Mouse (Mus musculus) CH12.LX (cell line): ENCODE data around the gene Rnf31. TPM values are rescaled to one million over a fixed set of nuclear protein-coding genes. Genes with fewer than 3 reads are reported as not detected.

Experiments
- DNase-seq: peaks from one replicate; pipeline ENCODE4 v3.0.0-alpha.2; 2013; ENCODE audit errors: extremely low read depth
- H3K27ac ChIP-seq: 2 replicates; pipeline ENCODE4 v1.5.1; 2012; ENCODE audit warnings: low read depth, mild to moderate bottlenecking, control low read depth, moderate library complexity; ENCODE audit not compliant: insufficient read depth
- H3K27me3 ChIP-seq: replicated peaks from 2 replicates; pipeline ENCODE3; 2012; ENCODE audit warnings: inconsistent platforms
- H3K36me3 ChIP-seq, 2 experiments: replicated peaks in 1 of 2; 2 replicates each; pipeline versions ENCODE3 to v1.6.1; 2012; ENCODE audit warnings: inconsistent platforms in 1 of 2, low read length in 1 of 2, mild to moderate bottlenecking in 1 of 2, mixed read lengths in 1 of 2, moderate library complexity in 1 of 2; ENCODE audit not compliant: control insufficient read depth in 1 of 2, insufficient read depth in 1 of 2
- H3K4me1 ChIP-seq, 2 experiments: 2 replicates each; pipeline ENCODE4 v1.6.1; 2012; ENCODE audit warnings: inconsistent platforms in 1 of 2, moderate library complexity in 1 of 2; ENCODE audit not compliant: insufficient read depth in 2 of 2, control insufficient read depth in 1 of 2
- H3K4me2 ChIP-seq: 2 replicates; pipeline ENCODE4 v1.6.1; 2012; ENCODE audit warnings: low read depth, mild to moderate bottlenecking, control low read depth; ENCODE audit not compliant: poor library complexity, insufficient read depth, severe bottlenecking
- H3K4me3 ChIP-seq, 3 experiments: fragments of 150-350 bp in 1 of 3; sonication (generic) in 1 of 3; replicated peaks in 1 of 3; 2 replicates each; pipeline versions ENCODE3 to v1.5.1; 2011 to 2012; ENCODE audit warnings: low read depth in 2 of 3, low read length in 2 of 3, mild to moderate bottlenecking in 2 of 3, moderate library complexity in 2 of 3, control low read depth in 1 of 3, improper control_type of control experiment in 1 of 3, inconsistent platforms in 1 of 3, mixed read lengths in 1 of 3; ENCODE audit not compliant: poor library complexity in 1 of 3
- H3K79me2 ChIP-seq: replicated peaks from 2 replicates; pipeline ENCODE4 v1.6.1; 2012; ENCODE audit warnings: mild to moderate bottlenecking, moderate library complexity; ENCODE audit not compliant: control insufficient read depth, poor library complexity, insufficient read depth, severe bottlenecking; ENCODE audit errors: extremely low read depth
- H3K9ac ChIP-seq: 2 replicates; pipeline ENCODE4 v1.6.1; 2012; ENCODE audit warnings: low read depth, mild to moderate bottlenecking, control low read depth, moderate library complexity; ENCODE audit not compliant: insufficient read depth
- H3K9me3 ChIP-seq: replicated peaks from 2 replicates; pipeline ENCODE3; 2012; ENCODE audit warnings: low read length, inconsistent platforms, mixed read lengths
- BHLHE40 ChIP-seq: IDR thresholded peaks from 2 replicates; pipeline ENCODE4 v1.6.1; 2011; ENCODE audit warnings: mild to moderate bottlenecking, low read depth, low read length, improper control_type of control experiment
- CHD1 ChIP-seq: IDR thresholded peaks from 2 replicates; pipeline ENCODE4 v1.6.1; 2012; ENCODE audit warnings: low read depth, low read length, improper control_type of control experiment, inconsistent platforms
- CHD2 ChIP-seq: IDR thresholded peaks from 2 replicates; pipeline ENCODE4 v1.6.1; 2011; ENCODE audit warnings: low read length, improper control_type of control experiment
- CTCF ChIP-seq, 2 experiments: IDR thresholded peaks in 1 of 2; conservative IDR thresholded peaks in 1 of 2; 2 replicates each; pipeline ENCODE4 v1.5.1; 2011 to 2012; ENCODE audit warnings: low read depth in 2 of 2, low read length in 2 of 2, improper control_type of control experiment in 1 of 2, inconsistent platforms in 1 of 2, mild to moderate bottlenecking in 1 of 2, moderate library complexity in 1 of 2
- E2F4 ChIP-seq: IDR thresholded peaks from 2 replicates; pipeline ENCODE4 v1.6.1; 2011; ENCODE audit warnings: low read depth, low read length, improper control_type of control experiment; ENCODE audit not compliant: insufficient replicate concordance
- ELF1 ChIP-seq: IDR thresholded peaks from 2 replicates; pipeline ENCODE4 v1.6.1; 2014; ENCODE audit warnings: low read depth, mild to moderate bottlenecking, inconsistent platforms, low read length, improper control_type of control experiment
- EP300 ChIP-seq: IDR thresholded peaks from 2 replicates; pipeline ENCODE4 v1.6.1; 2011; ENCODE audit warnings: low read length, improper control_type of control experiment
- IRF4 ChIP-seq: IDR thresholded peaks from 2 replicates; pipeline ENCODE4 v1.6.1; 2014; ENCODE audit warnings: low read depth, mild to moderate bottlenecking, inconsistent platforms, low read length, improper control_type of control experiment
- KAT2A ChIP-seq: IDR thresholded peaks from 2 replicates; pipeline ENCODE4 v1.6.1; 2012; ENCODE audit warnings: low read length, improper control_type of control experiment, inconsistent platforms; ENCODE audit not compliant: insufficient replicate concordance
- MAFK ChIP-seq: IDR thresholded peaks from 2 replicates; pipeline ENCODE4 v1.6.1; 2011; ENCODE audit warnings: low read length, improper control_type of control experiment; ENCODE audit not compliant: insufficient replicate concordance
- MAX ChIP-seq: IDR thresholded peaks from 2 replicates; pipeline ENCODE4 v1.6.1; 2011; ENCODE audit warnings: low read length, improper control_type of control experiment
- MAZ ChIP-seq: IDR thresholded peaks from 2 replicates; pipeline ENCODE4 v1.6.1; 2012; ENCODE audit warnings: low read depth, mild to moderate bottlenecking, inconsistent platforms, low read length, improper control_type of control experiment, moderate library complexity
- MEF2A ChIP-seq: IDR thresholded peaks from 2 replicates; pipeline ENCODE4 v1.6.1; 2014; ENCODE audit warnings: low read depth, mild to moderate bottlenecking, inconsistent platforms, low read length, improper control_type of control experiment, borderline replicate concordance
- MXI1 ChIP-seq: IDR thresholded peaks from 2 replicates; pipeline ENCODE4 v1.6.1; 2011; ENCODE audit warnings: mild to moderate bottlenecking, low read depth, low read length, improper control_type of control experiment
- MYC ChIP-seq: IDR thresholded peaks from 2 replicates; pipeline ENCODE4 v1.6.1; 2011; ENCODE audit warnings: low read depth, mild to moderate bottlenecking, improper control_type of control experiment, low read length
- NELFE ChIP-seq: IDR thresholded peaks from 2 replicates; pipeline ENCODE4 v1.6.1; 2011; ENCODE audit warnings: low read depth, low read length, improper control_type of control experiment
- PAX5 ChIP-seq: IDR thresholded peaks from 2 replicates; pipeline ENCODE4 v1.6.1; 2012; ENCODE audit warnings: low read length, inconsistent platforms, mixed read lengths
- POLR2A ChIP-seq: IDR thresholded peaks from 2 replicates; pipeline ENCODE4 v1.6.1; 2011; ENCODE audit warnings: low read depth, mild to moderate bottlenecking, improper control_type of control experiment, low read length
- POLR2AphosphoS2 ChIP-seq: IDR thresholded peaks from 2 replicates; pipeline ENCODE4 v1.6.1; 2011; ENCODE audit warnings: low read depth, low read length, improper control_type of control experiment
- RAD21 ChIP-seq: IDR thresholded peaks from 2 replicates; pipeline ENCODE4 v1.6.1; 2011; ENCODE audit warnings: low read depth, mild to moderate bottlenecking, low read length, improper control_type of control experiment, moderate library complexity
- RCOR1 ChIP-seq: conservative IDR thresholded peaks from 2 replicates; pipeline ENCODE4 v1.6.1; 2012; ENCODE audit warnings: low read depth, mild to moderate bottlenecking, inconsistent platforms, low read length, improper control_type of control experiment
- SIN3A ChIP-seq: IDR thresholded peaks from 2 replicates; pipeline ENCODE4 v1.6.1; 2012; ENCODE audit warnings: low read length, improper control_type of control experiment, inconsistent platforms
- SMC3 ChIP-seq: IDR thresholded peaks from 2 replicates; pipeline ENCODE4 v1.6.1; 2011; ENCODE audit warnings: low read depth, low read length, improper control_type of control experiment
- TBP ChIP-seq: conservative IDR thresholded peaks from 2 replicates; pipeline ENCODE4 v1.6.1; 2011; ENCODE audit warnings: low read depth, low read length, improper control_type of control experiment
- TCF12 ChIP-seq: IDR thresholded peaks from 2 replicates; pipeline ENCODE4 v1.6.1; 2014; ENCODE audit warnings: low read depth, mild to moderate bottlenecking, inconsistent platforms, low read length, improper control_type of control experiment
- UBTF ChIP-seq: IDR thresholded peaks from 2 replicates; pipeline ENCODE4 v1.6.1; 2012; ENCODE audit warnings: low read depth, mild to moderate bottlenecking, inconsistent platforms, low read length, improper control_type of control experiment, moderate library complexity
- USF1 ChIP-seq: IDR thresholded peaks from 2 replicates; pipeline ENCODE4 v1.6.1; 2014; ENCODE audit warnings: low read depth, mild to moderate bottlenecking, inconsistent platforms, low read length, improper control_type of control experiment
- ZKSCAN1 ChIP-seq: IDR thresholded peaks from 2 replicates; pipeline ENCODE4 v1.6.1; 2012; ENCODE audit warnings: low read depth, inconsistent platforms, low read length, improper control_type of control experiment, borderline replicate concordance
- ZMIZ1 ChIP-seq: IDR thresholded peaks from 2 replicates; pipeline ENCODE4 v1.6.1; 2012; ENCODE audit warnings: low read depth, mild to moderate bottlenecking, inconsistent platforms, low read length, improper control_type of control experiment
- ZNF384 ChIP-seq: IDR thresholded peaks from 2 replicates; pipeline ENCODE4 v1.6.1; 2012; ENCODE audit warnings: low read depth, low read length, improper control_type of control experiment, inconsistent platforms
- dilution Hi-C: fragments of 300-500 bp; cut with MboI; formaldehyde crosslinking; loops from 2 replicates; pipeline ENCODE4 v1.14.3; 2020; ENCODE audit warnings: low sequenced_read_pairs; ENCODE audit not compliant: extremely low pct_unique_long_range_greater_than_20kb, extremely low pct_ligation_motif_present
- in situ Hi-C: fragments of 300-500 bp; cut with MboI; formaldehyde crosslinking; loops from 3 replicates; pipeline ENCODE4 v1.14.3; 2019; ENCODE audit warnings: low sequenced_read_pairs, low pct_ligation_motif_present, low pct_unique_long_range_greater_than_20kb, mixed read lengths
- polyA plus RNA-seq: library from polyadenylated mRNA; unstranded; fragments of >175 nt; gene quantifications from 2 replicates; pipeline ENCODE4 v1.2.1, GENCODE M21; 2012; ENCODE audit warnings: low read depth; ENCODE audit not compliant: insufficient read length
- total RNA-seq, 2 experiments: library from RNA; depleted of rRNA; stranded (reverse); fragments of 300-350 nt in 1 of 2; fragments of >200 nt in 1 of 2; gene quantifications; 2 replicates each; pipeline ENCODE4 v1.2.3; 2012 to 2014

Gene Rnf31
- total and polyA plus RNA-seq, 3 experiments: 3.8 to 22.6 (median 15.9) TPM

- H3K79me2 ChIP-seq: peaks cover 23% of the 10 kb centered on the region
- DNase-seq: no peak
- in situ Hi-C loops (no loop called here), dilution Hi-C loops (no loop called here)
- no peaks in the 10 kb centered on the region for H3K9me3 ChIP-seq
- H3K4me2 ChIP-seq: no peak overlapping the region
- peaks cover 8 to 57% of the 10 kb centered on the region in 2 experiments for H3K4me1 ChIP-seq
- no peak overlapping the region for H3K4me3 ChIP-seq
- H3K27ac ChIP-seq: peak overlapping the region; percentile 83
- H3K9ac ChIP-seq: no peak overlapping the region
- H3K27me3 ChIP-seq: no peaks in the 10 kb centered on the region
- TF ChIP-seq SMC3 (peak; percentile 19; the same call in 1 of the 2 replicates), ZKSCAN1 (no peak), MAX (no peak), KAT2A (no peak), E2F4 (no peak), ZNF384 (peak; percentile 82), CHD1 (no peak), ZMIZ1 (no peak), MEF2A (no peak), MXI1 (no peak), POLR2A (0 out of 2 replicates have a peak, but pooled peaks have one; percentile 19), MYC (peak; percentile 41; the same call in 1 of the 2 replicates), TCF12 (no peak), CTCF (conservative IDR thresholded peaks at IDR 0.05 in 1 of 2, IDR thresholded peaks at IDR 0.05 in 1 of 2; ENCODE audit: low read depth in 2 of 2, low read length in 2 of 2) (peak in 1 of 2 experiments; percentile 59; a peak in 2 of 4 replicates), RAD21 (peak; percentile 43), MAZ (no peak), POLR2AphosphoS2 (no peak), ELF1 (no peak), SIN3A (no peak), CHD2 (no peak), PAX5 (no peak), NELFE (no peak), BHLHE40 (no peak), MAFK (peak; percentile 69; the same call in 1 of the 2 replicates)
- TF ChIP-seq, all 38 proteins: peak for 7
- H3K36me3 ChIP-seq: peaks cover 24 to 52% of the 10 kb centered on the region in 2 experiments
Observed at GRCm38 (mm10) chr14:55586149-55586548, 5.4 kb upstream of the Rnf31 start.

GRCm38 (mm10) chr14:55589271-55589670 is 2.2 kb upstream of the Rnf31 start:
- Histone ChIP-seq H3K9ac (peak overlapping the region; percentile 89), H3K27ac (peak overlapping the region; percentile 97), H3K4me3 (peak overlapping the region; percentile 79 to 94 (median 91)), H3K4me1 (peaks cover 8 to 64% of the 10 kb centered on the region in 2 experiments), H3K79me2 (peaks cover 35% of the 10 kb centered on the region), H3K9me3 (no peaks in the 10 kb centered on the region), H3K36me3 (peaks cover 22 to 45% of the 10 kb centered on the region in 2 experiments), H3K27me3 (no peaks in the 10 kb centered on the region), H3K4me2 (peak overlapping the region; percentile 96)
- in situ Hi-C loops: no loop called here
- no peak for DNase-seq
- dilution Hi-C loops: no loop called here
- TF ChIP-seq SMC3: no peak
- no peak for TF ChIP-seq TBP
- TF ChIP-seq ELF1: no peak
- no peak for TF ChIP-seq EP300
- no peak for TF ChIP-seq MYC
- no peak for TF ChIP-seq POLR2A
- TF ChIP-seq RAD21: no peak
- TF ChIP-seq NELFE: no peak
- no peak for TF ChIP-seq MXI1
- no peak for TF ChIP-seq MEF2A
- no peak for TF ChIP-seq PAX5
- TF ChIP-seq CHD1: no peak
- TF ChIP-seq RCOR1: no peak
- TF ChIP-seq TCF12: no peak
- no peak for TF ChIP-seq USF1
- TF ChIP-seq UBTF: no peak
- TF ChIP-seq ZMIZ1: no peak
- no peak for TF ChIP-seq IRF4
